Mouse (Mus musculus) stomach, postnatal 0 days (tissue): ENCODE results near the gene Drd4.

Source experiments
- CTCF ChIP-seq: IDR thresholded peaks from 2 replicates; pipeline ENCODE4 v1.5.1; 2016; ENCODE audit warnings: antibody characterized with exemption, low read depth, mild to moderate bottlenecking, moderate library complexity
- EP300 ChIP-seq: optimal IDR thresholded peaks from 2 replicates; pipeline ENCODE3; 2016; ENCODE audit warnings: antibody characterized with exemption

GRCm38 (mm10) chr7:141282756-141283155, 9.1 kb upstream of the Drd4 start:
- TF ChIP-seq CTCF: no peak
- no peak for TF ChIP-seq EP300
